Mouse (Mus musculus): ENCODE measurements around the gene Tspyl2. TPM values are rescaled to one million over a fixed set of nuclear protein-coding genes. Genes with fewer than 3 reads are reported as not detected.

Gene Tspyl2
- total RNA-seq, 2 experiments from 2014 or later, result 104 to 126 TPM

Other genes with a start within 250 kb of the Tspyl2 start
- 100 to 1,000 TPM; 157 to 165 TPM for gene Iqsec2, start 198.2 kb downstream of the Tspyl2 start, total RNA-seq (2021)
- gene Kdm5c, start 109.4 kb downstream of the Tspyl2 start, total RNA-seq (2021), result 10 to 100 TPM; 54.2 to 62.3 TPM
- 10 to 100 TPM; 53.0 to 53.1 TPM for gene Kantr, start 14.9 kb downstream of the Tspyl2 start, total RNA-seq (2021)
- 10 to 100 TPM; 14.0 to 14.9 TPM for gene Gpr173, start 26.3 kb upstream of the Tspyl2 start, total RNA-seq (2021)
- gene Cldn34a, start 220.9 kb upstream of the Tspyl2 start, total RNA-seq (2021), result not detected